Mouse (Mus musculus) heart, postnatal 25 days (tissue): ENCODE data around the gene Klc1. TPM values are rescaled to one million over a fixed set of nuclear protein-coding genes. Genes with fewer than 3 reads are reported as not detected.
A peak's percentile ranks its signal among the peaks of the same experiment; 100 is the strongest.

Experiments
- DNase-seq: peaks from one replicate; pipeline ENCODE4 v3.0.0; 2022; ENCODE audit warnings: low spot score
- intact Hi-C: fragments of 180-260 bp; cut with DNase I; formaldehyde crosslinking; loops from one replicate; pipeline ENCODE4 v1.15.1; 2025
- total RNA-seq, 2 experiments: library from RNA; stranded (reverse); gene quantifications; 2 replicates each; pipeline ENCODE4 v1.2.3; 2021

Gene Klc1
- total RNA-seq, 2 experiments from 2014 or later, result 94.5 to 95.3 TPM

GRCm38 (mm10) chr12:111766313-111767236 is 7.9 kb downstream of the Klc1 start:
- intact Hi-C loops, result no loop called here
- no peak for DNase-seq

- intact Hi-C loops, result no loop called here
- no peak for DNase-seq
These were observed 9.8 kb downstream of the Klc1 start for GRCm38 (mm10) chr12:111768322-111768928.

GRCm38 (mm10) chr12:111769306-111769705 is 10.7 kb downstream of the Klc1 start:
- intact Hi-C loops, result no loop called here
- peak; percentile 39 for DNase-seq

DNA sequence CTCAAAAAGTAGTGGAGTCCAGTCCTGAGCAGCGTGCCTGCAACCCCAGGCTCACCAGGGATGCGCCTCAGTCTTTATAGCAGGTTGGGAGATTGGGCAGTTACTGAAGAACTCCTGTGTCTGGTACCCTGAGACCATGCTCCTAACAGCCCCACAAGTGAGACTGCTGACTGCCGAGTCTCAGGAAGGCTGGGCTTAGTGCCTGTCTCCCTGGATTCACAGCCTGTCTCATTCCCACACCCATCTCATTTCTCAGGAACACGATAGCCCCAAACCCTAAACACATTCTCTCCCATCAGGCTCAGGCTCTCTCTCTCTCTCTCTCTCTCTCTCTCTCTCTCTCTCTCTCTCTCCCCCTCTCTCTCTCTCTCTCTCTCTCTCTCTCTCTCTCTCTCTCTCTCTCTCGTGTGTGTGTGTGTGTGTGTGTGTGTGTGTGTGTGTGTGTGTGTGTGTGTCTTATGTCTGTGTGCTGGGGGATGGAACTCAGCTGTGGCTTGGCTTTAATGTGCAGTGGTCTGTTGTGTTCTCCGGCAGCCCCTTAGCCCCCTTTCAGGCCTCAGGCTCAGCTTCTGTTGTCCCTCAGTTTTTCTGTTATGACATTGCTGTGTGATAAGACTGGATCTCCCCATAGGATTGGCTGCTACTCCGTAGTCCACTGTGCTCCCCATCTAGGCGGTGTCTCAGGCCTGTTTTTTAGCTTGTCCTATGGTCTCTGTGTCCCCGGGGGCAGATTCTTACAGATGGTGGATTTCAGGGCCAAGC is 11.3 kb downstream of the Klc1 start:
- intact Hi-C loops, result no loop called here

GRCm38 (mm10) chr12:111770651-111771050 is 12.0 kb downstream of the Klc1 start:
- intact Hi-C loops, result no loop called here
- DNase-seq, result no peak

More for the DNA sequence above, 11.3 kb downstream of the Klc1 start:
- DNase-seq, result no peak

GRCm38 (mm10) chr12:111774156-111774555 is 15.5 kb downstream of the Klc1 start:
- DNase-seq, result no peak
- intact Hi-C loops, result no loop called here

DNA sequence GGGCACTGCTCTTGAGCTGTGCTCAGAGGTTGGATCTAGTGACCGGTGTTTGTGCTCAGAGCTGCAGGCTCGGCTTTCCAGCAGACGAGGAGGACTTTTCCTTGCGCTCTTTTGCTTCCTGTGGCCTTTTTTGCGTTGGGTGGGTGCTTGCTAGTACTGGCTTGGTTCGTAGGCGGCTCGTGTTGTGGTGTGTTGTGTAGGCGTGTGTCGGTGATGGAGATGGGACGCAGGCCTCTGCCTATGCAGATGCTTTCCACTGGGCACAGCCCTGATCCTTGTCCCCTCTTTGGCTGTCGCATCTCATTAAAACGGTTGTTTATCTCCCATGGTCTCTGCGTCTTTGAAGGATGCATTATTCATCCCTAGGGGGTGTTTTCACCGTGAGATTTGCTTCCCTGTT is 16.2 kb downstream of the Klc1 start:
- intact Hi-C loops, result no loop called here

GRCm38 (mm10) chr12:111777919-111778318 is 19.3 kb downstream of the Klc1 start:
- no peak for DNase-seq
- intact Hi-C loops, result no loop called here

More for the DNA sequence above, 16.2 kb downstream of the Klc1 start:
- DNase-seq, result no peak

GRCm38 (mm10) chr12:111779544-111779943 is 20.9 kb downstream of the Klc1 start:
- intact Hi-C loops, result no loop called here
- DNase-seq, result no peak

DNA sequence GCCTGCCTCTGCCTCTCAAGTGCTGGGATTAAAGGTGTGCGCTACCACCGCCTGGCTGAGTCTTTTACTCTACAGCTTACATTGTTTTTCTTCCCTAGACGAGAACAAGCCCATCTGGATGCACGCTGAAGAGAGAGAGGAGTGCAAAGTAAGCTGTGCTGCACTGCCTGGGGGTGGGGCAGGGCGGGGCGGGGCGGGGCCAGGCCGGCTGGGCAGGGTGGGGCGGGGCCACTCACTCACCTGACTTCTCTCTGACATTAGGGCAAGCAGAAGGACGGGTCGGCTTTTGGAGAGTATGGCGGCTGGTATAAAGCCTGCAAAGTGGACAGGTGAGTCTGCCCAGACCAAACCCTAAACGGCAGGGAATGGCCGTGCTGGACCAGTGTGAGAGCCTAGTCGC is 26.5 kb downstream of the Klc1 start:
- intact Hi-C loops, result no loop called here

DNA sequence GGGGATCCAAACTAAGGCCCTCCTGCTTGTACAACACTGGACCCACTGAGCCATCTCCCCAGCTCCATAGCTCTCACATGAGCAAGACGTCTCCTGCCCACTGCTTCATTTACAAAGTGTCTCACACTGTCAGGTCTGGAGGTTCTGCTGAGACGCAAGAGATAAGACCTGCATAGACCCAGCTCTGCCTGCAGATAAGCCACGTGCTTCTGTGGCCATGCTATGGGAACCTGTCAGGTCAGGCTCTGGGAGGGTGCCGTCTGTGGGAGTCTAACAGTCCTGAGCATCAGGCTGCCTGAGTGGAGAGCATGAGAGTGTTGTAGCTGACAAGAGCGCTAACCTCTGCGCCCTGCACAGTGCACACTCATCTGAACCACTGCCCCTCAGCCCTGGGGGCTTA is 28.4 kb downstream of the Klc1 start:
- no peak for DNase-seq
- intact Hi-C loops, result no loop called here

More for the DNA sequence above, 26.5 kb downstream of the Klc1 start:
- no peak for DNase-seq

GRCm38 (mm10) chr12:111790090-111790489 is 31.4 kb downstream of the Klc1 start:
- DNase-seq, result no peak
- intact Hi-C loops, result no loop called here

DNA sequence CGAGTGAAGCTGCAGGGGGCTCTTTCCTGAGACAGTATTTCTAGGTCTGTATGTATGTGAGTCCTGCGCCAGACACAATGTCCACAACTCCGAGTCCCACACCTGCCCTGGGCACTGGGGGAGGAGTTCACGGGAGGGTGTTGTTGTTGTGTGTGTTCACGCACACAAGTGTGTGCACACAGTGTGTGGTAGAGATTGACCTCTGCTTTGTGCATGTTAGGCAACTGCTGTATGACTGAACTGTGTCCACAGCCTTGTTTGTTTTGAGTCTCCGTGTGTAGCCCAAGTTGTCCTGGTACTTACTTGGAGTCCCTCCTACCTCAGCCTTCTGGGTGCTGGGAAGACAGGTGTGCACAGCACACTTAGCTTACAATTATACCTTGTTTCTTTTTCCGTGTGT is 32.0 kb downstream of the Klc1 start:
- no peak for DNase-seq
- intact Hi-C loops, result no loop called here

GRCm38 (mm10) chr12:111791474-111792104 is 32.9 kb downstream of the Klc1 start:
- DNase-seq, result no peak
- intact Hi-C loops, result no loop called here

- intact Hi-C loops, result loop anchor here (2.0 kb wide), 1 partner anchor 15 kb away; no protein-coding TSS in a partner anchor
These were observed 35.5 kb downstream of the Klc1 start for GRCm38 (mm10) chr12:111794102-111794501.

GRCm38 (mm10) chr12:111794526-111795179 is 36.0 kb downstream of the Klc1 start:
- intact Hi-C loops, result loop anchor here (2.0 kb wide), 1 partner anchor 14 kb away; no protein-coding TSS in a partner anchor
- DNase-seq, result no peak

More at GRCm38 (mm10) chr12:111794102-111794501, 35.5 kb downstream of the Klc1 start:
- no peak for DNase-seq

GRCm38 (mm10) chr12:111795180-111795895 is 36.7 kb downstream of the Klc1 start:
- peak; percentile 47 for DNase-seq
- intact Hi-C loops, result loop anchor here (2.0 kb wide), 1 partner anchor 13 kb away; no protein-coding TSS in a partner anchor

GRCm38 (mm10) chr12:111797251-111797650 is 38.6 kb downstream of the Klc1 start:
- DNase-seq, result no peak
- intact Hi-C loops, result no loop called here

DNA sequence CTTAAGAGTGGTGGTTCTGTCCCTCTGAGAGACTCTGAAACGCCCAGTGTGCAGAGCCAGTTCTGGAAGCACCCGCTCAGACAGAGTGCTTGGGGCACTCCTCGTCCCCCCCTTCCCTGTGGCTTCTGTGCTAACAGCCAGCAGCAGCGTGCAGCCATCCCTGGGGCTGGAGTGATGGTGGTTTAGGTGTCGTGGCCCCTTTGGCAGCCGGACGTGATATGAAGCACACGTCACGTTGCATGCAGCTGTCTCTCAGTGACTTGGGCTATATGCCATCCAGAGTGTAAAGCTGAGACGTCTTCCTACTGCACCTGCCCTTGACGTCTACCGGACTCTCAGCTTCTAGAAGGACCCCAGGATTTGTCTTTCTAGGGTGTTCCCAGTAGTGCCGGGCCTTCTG is 39.8 kb downstream of the Klc1 start:
- intact Hi-C loops, result no loop called here

More for the DNA sequence above, 39.8 kb downstream of the Klc1 start:
- no peak for DNase-seq
